In the genomic region with DNA sequence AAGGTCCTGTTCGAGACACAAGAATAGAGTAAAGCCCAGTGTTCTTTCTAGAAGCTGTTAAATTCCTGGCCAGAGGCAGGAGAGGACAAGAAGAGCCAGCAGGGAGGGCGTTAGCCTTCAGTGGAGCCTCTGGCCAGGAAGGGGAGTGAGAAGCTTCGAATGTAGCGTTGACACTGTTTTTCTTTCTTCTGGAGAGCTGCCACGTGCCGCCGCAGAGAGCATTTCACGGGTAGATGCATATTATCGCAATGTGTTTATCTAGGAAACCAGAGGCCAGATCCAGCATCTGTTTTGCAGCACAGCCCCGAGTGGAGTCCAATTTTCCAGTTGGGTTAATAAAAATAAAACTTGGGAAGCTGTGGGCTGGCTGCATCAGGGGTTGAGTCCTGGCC, we compare ENCODE assay signal across 10 mouse cellular contexts.
DNase-seq lines count a peak whose midpoint lies in the region; ATAC-seq and TF ChIP-seq lines count a peak whose summit lies in the region.
"Had no signal": no experiment of that assay in that cellular context is flagged by ENCODE, and none has a peak within 500 bp of the region (broad histone marks: within the 10 kb centered on the region; RNA-seq: fewer than 3 reads in every experiment).

No protein-coding gene starts in this region.

- H3K4me1 ChIP-seq in stomach, embryonic 16.5 days (ENCODE audit: control insufficient read depth, insufficient read depth, low read length), result peaks cover 16% of the 10 kb centered on the region
- H3K4me1 ChIP-seq in intestine, postnatal 0 days (replicated peaks; ENCODE audit: control insufficient read depth, insufficient read depth, low read length), result no peaks in the 10 kb centered on the region

- H3K4me3 ChIP-seq in stomach, embryonic 16.5 days (replicated peaks; ENCODE audit: low read length), result no peak overlapping the region
- H3K4me3 ChIP-seq in intestine, postnatal 0 days (ENCODE audit: low read depth, low read length), result no peak overlapping the region
- H3K4me3 ChIP-seq: liver, embryonic 15.5 days; neural tube, embryonic 15.5 days had no signal

- H3K36me3 ChIP-seq in stomach, embryonic 16.5 days (ENCODE audit: control insufficient read depth, insufficient read depth, low read length), result no peaks in the 10 kb centered on the region
- no peaks in the 10 kb centered on the region for H3K36me3 ChIP-seq in intestine, postnatal 0 days (ENCODE audit: control insufficient read depth, insufficient read depth)
- H3K36me3 ChIP-seq: liver, embryonic 15.5 days; neural tube, embryonic 15.5 days had no signal

- H3K27me3 ChIP-seq in stomach, embryonic 16.5 days (ENCODE audit: control insufficient read depth, insufficient read depth, low read length), result no peaks in the 10 kb centered on the region; the same call in 1 of the 2 replicates
- H3K27me3 ChIP-seq in intestine, postnatal 0 days (replicated peaks; ENCODE audit: control insufficient read depth, insufficient read depth, low read length), result no peaks in the 10 kb centered on the region
- H3K27me3 ChIP-seq: liver, embryonic 15.5 days; neural tube, embryonic 15.5 days had no signal

- peak; percentile 42; the same call in 1 of the 2 replicates for ATAC-seq in stomach, embryonic 16.5 days (ENCODE audit: insufficient read depth, low FRiP score)
- ATAC-seq in intestine, postnatal 0 days, result no peak

- H3K9me3 ChIP-seq in stomach, embryonic 16.5 days (replicated peaks; ENCODE audit: control insufficient read depth, low read length), result no peaks in the 10 kb centered on the region
- H3K9me3 ChIP-seq in intestine, postnatal 0 days (ENCODE audit: control insufficient read depth), result no peaks in the 10 kb centered on the region
- H3K9me3 ChIP-seq: liver, embryonic 15.5 days had no signal

- H3K4me2 ChIP-seq in stomach, embryonic 16.5 days (ENCODE audit: low read depth, low read length), result no peak overlapping the region
- H3K4me2 ChIP-seq in intestine, postnatal 0 days (replicated peaks; ENCODE audit: low read depth), result no peak overlapping the region
- H3K4me2 ChIP-seq: liver, embryonic 15.5 days; neural tube, embryonic 15.5 days had no signal

- peak overlapping the region; percentile 35; the same call in 1 of the 2 replicates for H3K27ac ChIP-seq in stomach, embryonic 16.5 days (ENCODE audit: low read length)
- H3K27ac ChIP-seq in intestine, postnatal 0 days (ENCODE audit: low read depth, low read length), result no peak overlapping the region
- H3K27ac ChIP-seq: liver, embryonic 15.5 days; neural tube, embryonic 15.5 days had no signal

- DNase-seq in ovary, postnatal 36 days (ENCODE audit: low spot score), result peak; percentile 42
- DNase-seq in ovary, postnatal 10 days (ENCODE audit: low spot score), result no peak
- peak; percentile 85 for DNase-seq in gastrocnemius, adult 18-20 months (ENCODE audit: low spot score)
- peak; percentile 82 for DNase-seq in heart, postnatal 25 days (ENCODE audit: low spot score)
- no peak for DNase-seq in layer of hippocampus, adult 18-20 months (ENCODE audit: low spot score in 2 of 2)
- DNase-seq: thymus, postnatal 25 days had no signal

- H3K9ac ChIP-seq in stomach, embryonic 16.5 days (ENCODE audit: low read length), result no peak overlapping the region
- H3K9ac ChIP-seq in intestine, postnatal 0 days (ENCODE audit: low read depth, low read length), result no peak overlapping the region
- H3K9ac ChIP-seq: liver, embryonic 15.5 days; neural tube, embryonic 15.5 days had no signal

- intact Hi-C loops in heart, postnatal 25 days (cut with DNase I), result no loop called here

- 48% methylated on average over 10 of the region's 10 CpGs for WGBS in stomach, embryonic 16.5 days
- 56% methylated on average over 10 of the region's 10 CpGs for WGBS in intestine, postnatal 0 days

- TF ChIP-seq CTCF in intestine, postnatal 0 days (IDR thresholded peaks at IDR 0.05; ENCODE audit: low read depth), result no peak

Comparison
In these comparisons a context has a peak if more than half of its experiments do, and no peak if none do; other contexts are left out.
1. DNase-seq: peak in ovary, postnatal 36 days (single experiment), gastrocnemius, adult 18-20 months (single experiment) and heart, postnatal 25 days (single experiment); none in ovary, postnatal 10 days (single experiment) and layer of hippocampus, adult 18-20 months (0 of 2).